Comparison of ENCODE assay signal across 24 mouse cellular contexts in genomic region chr12:100089265-100089664, GRCm38 (mm10). TPM values are rescaled to one million over a fixed set of nuclear protein-coding genes. Genes with fewer than 3 reads are reported as not detected.
DNase-seq lines count a peak whose midpoint lies in the region; ATAC-seq and TF ChIP-seq lines count a peak whose summit lies in the region.
"Had no signal": no experiment of that assay in that cellular context is flagged by ENCODE, and none has a peak within 500 bp of the region (broad histone marks: within the 10 kb centered on the region; RNA-seq: fewer than 3 reads in every experiment).

No protein-coding gene starts in this region.

- H3K4me1 ChIP-seq in liver, adult 2 months (ENCODE audit: control insufficient read depth, insufficient read depth, low read length), result no peaks in the 10 kb centered on the region
- peaks cover under 1% of the 10 kb centered on the region for H3K4me1 ChIP-seq in liver, embryonic 11.5 days (replicated peaks; ENCODE audit: control insufficient read depth, insufficient read depth, low read length)
- peaks cover 35% of the 10 kb centered on the region for H3K4me1 ChIP-seq in bone marrow macrophage, adult 2 months (ENCODE audit: control insufficient read depth, insufficient read depth, low read length)
- H3K4me1 ChIP-seq: forebrain, embryonic 15.5 days; intestine, embryonic 15.5 days; midbrain, embryonic 13.5 days had no signal

- H3K27ac ChIP-seq in liver, adult 2 months (replicated peaks; ENCODE audit: insufficient read depth, low read depth, low read length), result no peak overlapping the region
- H3K27ac ChIP-seq in liver, embryonic 11.5 days (ENCODE audit: low read depth, low read length), result no peak overlapping the region
- peak overlapping the region; percentile 59 for H3K27ac ChIP-seq in bone marrow macrophage, adult 2 months (ENCODE audit: insufficient read depth, low read depth, low read length)
- H3K27ac ChIP-seq: embryonic facial prominence, embryonic 13.5 days; forebrain, embryonic 10.5 days; forebrain, embryonic 15.5 days; heart, embryonic 13.5 days; hindbrain, postnatal 0 days; intestine, embryonic 15.5 days; kidney, postnatal 0 days; limb, embryonic 13.5 days; liver, embryonic 14.5 days; midbrain, embryonic 13.5 days had no signal

- 77% methylated on average over 5 of the region's 5 CpGs for WGBS in liver, adult 2 months
- WGBS in liver, embryonic 11.5 days, result 73% methylated on average over 5 of the region's 5 CpGs

- peak; percentile 39 for DNase-seq in liver, adult 2 months (ENCODE audit: extremely low read depth, low read depth, low spot score)
- DNase-seq in liver, embryonic 11.5 days (ENCODE audit: low spot score), result no peak
- peak; percentile 68 for DNase-seq in 416B (ENCODE audit: low read depth)
- DNase-seq in testis, postnatal 14 days (ENCODE audit: low spot score), result no peak
- DNase-seq: adrenal gland, adult 2 months; adrenal gland, postnatal 36 days; cerebellum, adult 8-10 months; cerebellum, postnatal 36 days; kidney, adult 8-10 months; kidney, postnatal 4 days had no signal

- no peak overlapping the region for H3K4me2 ChIP-seq in liver, embryonic 11.5 days
- H3K4me2 ChIP-seq: embryonic facial prominence, embryonic 13.5 days; forebrain, embryonic 15.5 days; heart, embryonic 13.5 days; intestine, embryonic 15.5 days; limb, embryonic 13.5 days; midbrain, embryonic 13.5 days had no signal

- no peak for TF ChIP-seq CTCF in liver, adult 2 months (IDR thresholded peaks at IDR 0.05; ENCODE audit: low read depth, low read length)
- TF ChIP-seq CTCF in bone marrow macrophage, adult 2 months (IDR thresholded peaks at IDR 0.05; ENCODE audit: low read depth, low read length), result no peak

- H3K27me3 ChIP-seq in liver, adult 2 months (ENCODE audit: control insufficient read depth, insufficient read depth, low read length), result no peaks in the 10 kb centered on the region
- H3K27me3 ChIP-seq in liver, embryonic 11.5 days (replicated peaks; ENCODE audit: control insufficient read depth, insufficient read depth, low read length), result no peaks in the 10 kb centered on the region
- H3K27me3 ChIP-seq: CH12.LX; embryonic facial prominence, embryonic 13.5 days; forebrain, embryonic 15.5 days; intestine, embryonic 15.5 days; limb, embryonic 13.5 days; midbrain, embryonic 13.5 days had no signal

- H3K79me2 ChIP-seq in liver, adult 2 months (ENCODE audit: control insufficient read depth, insufficient read depth, low read length), result no peaks in the 10 kb centered on the region

- H3K9ac ChIP-seq in liver, adult 2 months (ENCODE audit: low read depth, low read length), result no peak overlapping the region
- no peak overlapping the region for H3K9ac ChIP-seq in liver, embryonic 11.5 days (ENCODE audit: low read depth, low read length)
- H3K9ac ChIP-seq: embryonic facial prominence, embryonic 13.5 days; forebrain, embryonic 15.5 days; heart, embryonic 13.5 days; intestine, embryonic 15.5 days; limb, embryonic 13.5 days; liver, embryonic 14.5 days; midbrain, embryonic 13.5 days had no signal

- H3K4me3 ChIP-seq in liver, adult 2 months (ENCODE audit: insufficient read depth, low read depth, low read length), result no peak overlapping the region
- no peak overlapping the region for H3K4me3 ChIP-seq in liver, embryonic 11.5 days (ENCODE audit: low read depth, low read length)
- H3K4me3 ChIP-seq in bone marrow macrophage, adult 2 months (ENCODE audit: insufficient read depth, low read length), result no peak overlapping the region
- H3K4me3 ChIP-seq: embryonic facial prominence, embryonic 13.5 days; forebrain, embryonic 10.5 days; forebrain, embryonic 15.5 days; heart, embryonic 13.5 days; intestine, embryonic 15.5 days; limb, embryonic 13.5 days; midbrain, embryonic 13.5 days had no signal

- no peaks in the 10 kb centered on the region for H3K9me3 ChIP-seq in liver, embryonic 11.5 days (ENCODE audit: control insufficient read depth, low read length)
- H3K9me3 ChIP-seq: embryonic facial prominence, embryonic 13.5 days; forebrain, embryonic 10.5 days; forebrain, embryonic 15.5 days; heart, embryonic 13.5 days; intestine, embryonic 15.5 days; limb, embryonic 13.5 days; midbrain, embryonic 13.5 days had no signal

- no peak for TF ChIP-seq POLR2A in liver, adult 2 months (IDR thresholded peaks at IDR 0.05; ENCODE audit: extremely low read depth, insufficient read depth, low read length)
- TF ChIP-seq POLR2A in bone marrow macrophage, adult 2 months (IDR thresholded peaks at IDR 0.05; ENCODE audit: borderline replicate concordance, low read depth, low read length), result no peak

- ATAC-seq in liver, embryonic 11.5 days (replicated peaks; ENCODE audit: low FRiP score), result no peak
- peak; percentile 85 for ATAC-seq in megakaryocyte progenitor cell, adult 5-6 weeks (replicated peaks; ENCODE audit: poor library complexity)
- ATAC-seq: activated CD4-positive, CD25-positive, alpha-beta regulatory T cell, adult 4 months; forebrain, embryonic 15.5 days; hindbrain, postnatal 0 days; intestine, embryonic 15.5 days; midbrain, embryonic 13.5 days had no signal

- H3K36me3 ChIP-seq in liver, adult 2 months (ENCODE audit: control insufficient read depth, insufficient read depth, low read length), result no peaks in the 10 kb centered on the region
- H3K36me3 ChIP-seq in liver, embryonic 11.5 days (ENCODE audit: control insufficient read depth, insufficient read depth, low read length), result no peaks in the 10 kb centered on the region
- H3K36me3 ChIP-seq: embryonic facial prominence, embryonic 13.5 days; forebrain, embryonic 10.5 days; forebrain, embryonic 15.5 days; heart, embryonic 13.5 days; intestine, embryonic 15.5 days; limb, embryonic 13.5 days; midbrain, embryonic 13.5 days had no signal

RNA-seq across cellular contexts. Expression of gene Psmc1, which starts 20.7 kb away (rescaled TPM):
- 89.4 and 104 TPM in 2 replicates for total RNA-seq in liver, adult 2 months (2014; rRNA removed)
- 42.8 and 47.3 TPM in 2 replicates for polyA plus RNA-seq in liver, adult 2 months (2012; rRNA removed)
- 324 and 347 TPM in 2 replicates for polyA plus RNA-seq in liver, embryonic 11.5 days (2014; fragmentation: Nextera tagmentation; extraction: Ambion mirVana)
- polyA plus RNA-seq in bone marrow macrophage, adult 2 months (2012; ENCODE audit: insufficient read depth, insufficient read length, missing spikeins), result 164 and 166 TPM in 2 replicates
- 236 and 253 TPM in 2 replicates for total RNA-seq in megakaryocyte progenitor cell, adult 5-6 weeks (2015)
- 265 and 368 TPM in 2 replicates for total RNA-seq in megakaryocyte progenitor cell, adult 5-6 weeks (2017)

Comparison
In these comparisons a context has a peak if more than half of its experiments do, and no peak if none do; other contexts are left out.
1. DNase-seq: peak in liver, adult 2 months (single experiment) and 416B (single experiment); none in liver, embryonic 11.5 days (single experiment) and testis, postnatal 14 days (single experiment).